Mouse (Mus musculus) myocyte (in vitro differentiated cells): ENCODE results near the gene Map7d2.

ENCODE experiments used
- MYOG ChIP-seq, 3 experiments: IDR thresholded peaks; one replicate each; pipeline ENCODE4 v1.6.1; 2011; ENCODE audit warnings: control low read depth in 2 of 3, low read depth in 2 of 3, mild to moderate bottlenecking in 2 of 3; ENCODE audit not compliant: insufficient read length in 2 of 3, control insufficient read depth in 1 of 3, insufficient read depth in 1 of 3
- POLR2A ChIP-seq: IDR thresholded peaks from one replicate; pipeline ENCODE4 v1.6.1; 2011; ENCODE audit warnings: low read depth, mild to moderate bottlenecking, control low read depth, moderate library complexity; ENCODE audit not compliant: insufficient read length
- POLR2AphosphoS2 ChIP-seq: IDR thresholded peaks from one replicate; pipeline ENCODE4 v1.6.1; 2011; ENCODE audit warnings: low read depth, control low read depth; ENCODE audit not compliant: insufficient read length

GRCm38 (mm10) chrX:159390347-159390962 is 23.9 kb upstream of the Map7d2 start:
- TF ChIP-seq POLR2A (no peak), POLR2AphosphoS2 (peak; percentile 15), MYOG (IDR thresholded peaks at IDR 0.05; ENCODE audit: control insufficient read depth in 1 of 3, insufficient read depth in 1 of 3, insufficient read length in 2 of 3, low read depth in 2 of 3) (no peak)
